Mouse (Mus musculus) liver, postnatal 0 days (tissue): ENCODE data around the gene Olfr31. TPM values are rescaled to one million over a fixed set of nuclear protein-coding genes. Genes with fewer than 3 reads are reported as not detected.

Experiments used
- ATAC-seq: fragments of 200-750 bp; cut with Nextera tagmentation; 2 replicates; pipeline ENCODE4 v1.8.0; 2017; ENCODE audit warnings: mild to moderate bottlenecking, moderate library complexity
- DNase-seq: peaks from one replicate; pipeline ENCODE4 v3.0.0-alpha.2; 2016
- H3K27ac ChIP-seq: fragments of 300-500 bp; sonication (generic); 2 replicates; pipeline ENCODE4 v1.5.1; 2014; ENCODE audit warnings: antibody characterized with exemption, moderate library complexity, mild to moderate bottlenecking, low read depth
- H3K27me3 ChIP-seq: fragments of 300-500 bp; sonication (generic); 2 replicates; pipeline ENCODE4 v1.6.1; 2014; ENCODE audit warnings: low read length, control low read depth, mixed read lengths; ENCODE audit not compliant: insufficient read depth
- H3K36me3 ChIP-seq: fragments of 300-500 bp; sonication (generic); replicated peaks from 2 replicates; pipeline ENCODE4 v1.6.1; 2014; ENCODE audit warnings: mild to moderate bottlenecking, control low read depth, low read length, moderate library complexity, mixed read lengths; ENCODE audit not compliant: insufficient read depth
- H3K4me1 ChIP-seq: fragments of 300-500 bp; sonication (generic); 2 replicates; pipeline ENCODE4 v1.6.1; 2014; ENCODE audit warnings: antibody characterized with exemption, mild to moderate bottlenecking, control low read depth; ENCODE audit not compliant: insufficient read depth
- H3K4me2 ChIP-seq: fragments of 300-500 bp; sonication (generic); 2 replicates; pipeline ENCODE4 v1.6.1; 2014; ENCODE audit warnings: low read depth, mild to moderate bottlenecking, low read length, moderate library complexity, mixed read lengths
- H3K4me3 ChIP-seq: fragments of 300-500 bp; sonication (generic); 2 replicates; pipeline ENCODE4 v1.5.1; 2014; ENCODE audit warnings: low read depth, low read length
- H3K9ac ChIP-seq: fragments of 300-500 bp; sonication (generic); replicated peaks from 2 replicates; pipeline ENCODE4 v1.6.1; 2014; ENCODE audit warnings: mild to moderate bottlenecking, moderate library complexity
- H3K9me3 ChIP-seq: fragments of 300-500 bp; sonication (generic); 2 replicates; pipeline ENCODE4 v1.6.1; 2016; ENCODE audit warnings: mild to moderate bottlenecking, control low read depth, low read length, mixed read lengths
- CTCF ChIP-seq: sonication (generic); IDR thresholded peaks from 2 replicates; pipeline ENCODE4 v1.5.1; 2016; ENCODE audit warnings: antibody characterized with exemption, low read depth
- EP300 ChIP-seq: IDR thresholded peaks from 2 replicates; pipeline ENCODE4 v1.6.1; 2016; ENCODE audit warnings: antibody characterized with exemption, low read depth, mild to moderate bottlenecking
- WGBS: fragments of 180-500 bp; shearing (Covaris S2); extraction: QIAGEN DNeasy Blood & Tissue Kit; methylation state at CpG from one replicate; pipeline ENCODE4 v1.1.7; 2014; ENCODE audit not compliant: insufficient replicate concordance; 5-methylcytosine and 5-hydroxymethylcytosine counted together
- polyA plus RNA-seq: library from polyadenylated mRNA; unstranded; fragments of >200 nt; fragmentation: Nextera tagmentation; extraction: Ambion mirVana; gene quantifications from 2 replicates; pipeline ENCODE4 v1.2.1, GENCODE M21; 2015

The Olfr31 gene
- polyA plus RNA-seq, 1 experiment from 2014 or later, result not detected

GRCm38 (mm10) chr14:14353740-14354510 lies 31.3 kb downstream of the Olfr31 start:
- Histone ChIP-seq H3K9me3 (peaks cover 53% of the 10 kb centered on the region), H3K9ac (no peak overlapping the region), H3K27ac (no peak overlapping the region), H3K4me1 (no peaks in the 10 kb centered on the region), H3K4me2 (no peak overlapping the region), H3K36me3 (no peaks in the 10 kb centered on the region), H3K4me3 (no peak overlapping the region), H3K27me3 (no peaks in the 10 kb centered on the region)
- ATAC-seq (no peak), DNase-seq (no peak)
- TF ChIP-seq EP300 (no peak), CTCF (no peak)
- 86% methylated on average over 8 of the region's 8 CpGs for WGBS

- H3K4me2 ChIP-seq, result no peak overlapping the region
- H3K4me3 ChIP-seq, result no peak overlapping the region
- no peak overlapping the region for H3K9ac ChIP-seq
- H3K27me3 ChIP-seq, result no peaks in the 10 kb centered on the region
- TF ChIP-seq EP300, result no peak
- TF ChIP-seq CTCF, result no peak
- H3K9me3 ChIP-seq, result peaks cover 47% of the 10 kb centered on the region
- H3K27ac ChIP-seq, result no peak overlapping the region
- peak; percentile 13; the same call in 1 of the 2 replicates for ATAC-seq
- no peak for DNase-seq
- WGBS, result 92% methylated on average over 13 of the region's 13 CpGs
- H3K4me1 ChIP-seq, result no peaks in the 10 kb centered on the region
- no peaks in the 10 kb centered on the region for H3K36me3 ChIP-seq
Measured at GRCm38 (mm10) chr14:14354511-14355359, 32.1 kb downstream of the Olfr31 start.

GRCm38 (mm10) chr14:14355360-14355646 lies 32.7 kb downstream of the Olfr31 start:
- 86% methylated on average over 8 of the region's 8 CpGs for WGBS
- no peak overlapping the region for H3K4me3 ChIP-seq
- no peak overlapping the region for H3K4me2 ChIP-seq
- no peaks in the 10 kb centered on the region for H3K27me3 ChIP-seq
- no peak overlapping the region for H3K27ac ChIP-seq
- H3K9me3 ChIP-seq, result peaks cover 42% of the 10 kb centered on the region
- no peaks in the 10 kb centered on the region for H3K4me1 ChIP-seq
- H3K36me3 ChIP-seq, result no peaks in the 10 kb centered on the region
- ATAC-seq (no peak), DNase-seq (peak; percentile 13)
- TF ChIP-seq CTCF (no peak), EP300 (no peak)
- no peak overlapping the region for H3K9ac ChIP-seq

Other genes starting within 250 kb of the Olfr31 start
- gene Psmd6, start 201.8 kb upstream of the Olfr31 start, polyA plus RNA-seq, result 101 and 106 TPM in 2 replicates
- not detected in 2 replicates for gene Olfr720, start 136.0 kb upstream of the Olfr31 start, polyA plus RNA-seq
- gene Il3ra, start 23.4 kb downstream of the Olfr31 start, polyA plus RNA-seq, result 2.9 and 3.2 TPM in 2 replicates
- gene Olfr721-ps1, start 78.5 kb downstream of the Olfr31 start, polyA plus RNA-seq, result not detected in 2 replicates